Comparison of ENCODE assay signal across 9 mouse cellular contexts in the genomic region with DNA sequence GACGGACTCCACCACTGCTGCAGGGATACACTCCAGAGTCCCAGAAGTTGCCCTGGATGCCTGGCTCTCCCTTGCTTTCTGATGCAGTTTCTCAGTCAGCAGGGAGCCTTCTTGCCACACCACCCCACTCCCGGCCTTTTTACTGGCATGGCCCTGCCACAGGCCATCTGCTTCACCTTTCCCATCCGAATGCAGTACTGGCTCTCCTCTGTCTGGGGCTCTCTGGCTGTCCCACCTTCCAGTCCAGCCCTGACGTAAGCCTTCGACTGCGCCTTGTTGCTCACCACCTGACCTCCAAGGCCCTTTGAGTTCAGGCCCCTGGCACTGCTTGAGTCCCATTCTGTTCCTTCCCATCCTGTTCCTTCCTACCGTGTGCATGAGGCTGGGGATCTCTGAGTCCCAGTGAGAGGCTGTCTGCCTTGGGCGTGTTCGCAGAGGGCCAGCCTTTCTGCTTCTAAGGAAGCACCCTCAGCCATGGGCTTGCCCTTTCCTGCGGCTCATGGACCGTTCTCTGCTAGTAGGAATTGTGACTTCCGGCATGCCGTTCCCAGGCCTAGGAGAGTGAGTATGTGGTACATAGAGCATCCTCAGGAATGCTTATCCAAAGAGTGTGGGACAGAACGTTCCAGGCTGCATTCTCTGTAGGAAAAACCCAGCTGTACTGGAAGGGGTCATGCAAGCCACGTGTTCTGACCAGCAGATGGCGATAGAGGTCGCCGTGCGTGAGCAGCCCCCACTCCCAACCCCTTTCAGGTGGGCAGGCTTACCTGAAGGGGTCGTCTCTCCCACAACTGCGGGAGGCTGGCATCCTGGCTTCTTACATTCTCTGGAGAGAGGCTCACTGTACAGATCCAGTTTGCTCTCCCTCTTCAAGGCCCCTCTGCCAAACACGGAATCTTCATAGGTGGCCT. TPM values are rescaled to one million over a fixed set of nuclear protein-coding genes. Genes with fewer than 3 reads are reported as not detected.
DNase-seq lines count a peak whose midpoint lies in the region; ATAC-seq and TF ChIP-seq lines count a peak whose summit lies in the region.
"Had no signal": no experiment of that assay in that cellular context is flagged by ENCODE, and none has a peak within 500 bp of the region (broad histone marks: within the 10 kb centered on the region; RNA-seq: fewer than 3 reads in every experiment).

No protein-coding gene starts in this region.

- no peak overlapping the region for H3K4me2 ChIP-seq in lung, postnatal 0 days (replicated peaks; ENCODE audit: low read depth, low read length)
- H3K4me2 ChIP-seq: limb, embryonic 13.5 days had no signal

- no peaks in the 10 kb centered on the region; the same call in 1 of the 2 replicates for H3K4me1 ChIP-seq in lung, postnatal 0 days (ENCODE audit: insufficient read depth, low read depth, low read length)
- H3K4me1 ChIP-seq in testis, adult 2 months (ENCODE audit: control insufficient read depth, insufficient read depth, low read length) = peaks cover 10% of the 10 kb centered on the region

- H3K36me3 ChIP-seq in lung, postnatal 0 days (ENCODE audit: insufficient read depth, low read length) = no peaks in the 10 kb centered on the region
- no peaks in the 10 kb centered on the region for H3K36me3 ChIP-seq in testis, adult 2 months (ENCODE audit: control insufficient read depth, insufficient read depth, low read length)
- H3K36me3 ChIP-seq: limb, embryonic 13.5 days had no signal

- no peaks in the 10 kb centered on the region for H3K9me3 ChIP-seq in lung, postnatal 0 days (ENCODE audit: low read length)
- H3K9me3 ChIP-seq: limb, embryonic 13.5 days had no signal

- DNase-seq in kidney, adult 18-20 months = peak; percentile 46
- no peak for DNase-seq in kidney, adult 11 months
- DNase-seq in ES-CJ7 (ENCODE audit: low read depth, low spot score) = peak; percentile 81
- DNase-seq in brain, embryonic 14.5 days (ENCODE audit: low read depth) = peak; percentile 67
- peak; percentile 66 for DNase-seq in forelimb bud, embryonic 11.5 days (ENCODE audit: low read depth, low spot score)
- DNase-seq in lung, postnatal 0 days (ENCODE audit: low spot score) = peak; percentile 42
- no peak for DNase-seq in urinary bladder, adult 2 months (ENCODE audit: low spot score)

- no peak overlapping the region for H3K9ac ChIP-seq in lung, postnatal 0 days (replicated peaks; ENCODE audit: low read depth)
- H3K9ac ChIP-seq: limb, embryonic 13.5 days had no signal

- TF ChIP-seq CTCF in brain, embryonic 14.5 days (IDR thresholded peaks at IDR 0.05; ENCODE audit: borderline replicate concordance, extremely low read depth, insufficient read depth, insufficient read length) = peak; percentile 95
- TF ChIP-seq CTCF in lung, postnatal 0 days (IDR thresholded peaks at IDR 0.05) = peak; percentile 86
- TF ChIP-seq CTCF in testis, adult 2 months (IDR thresholded peaks at IDR 0.05; ENCODE audit: control insufficient read depth, insufficient read depth, insufficient replicate concordance, low read depth, low read length) = peak; percentile 85

- peak; percentile 43; the same call in 1 of the 2 replicates for TF ChIP-seq EP300 in lung, postnatal 0 days (IDR thresholded peaks at IDR 0.05)

- no peak overlapping the region for H3K4me3 ChIP-seq in lung, postnatal 0 days (ENCODE audit: low read depth, low read length)
- H3K4me3 ChIP-seq in testis, adult 2 months (ENCODE audit: control insufficient read depth, low read depth, low read length) = no peak overlapping the region
- H3K4me3 ChIP-seq: limb, embryonic 13.5 days had no signal

- WGBS in lung, postnatal 0 days = 34% methylated on average over 22 of the region's 22 CpGs

- TF ChIP-seq POLR2A in brain, embryonic 14.5 days (IDR thresholded peaks at IDR 0.05; ENCODE audit: borderline replicate concordance, extremely low read depth, insufficient read depth, insufficient read length, poor library complexity, severe bottlenecking) = no peak
- TF ChIP-seq POLR2A in testis, adult 2 months (IDR thresholded peaks at IDR 0.05; ENCODE audit: control insufficient read depth, low read depth, low read length) = no peak

- peak; percentile 63 for ATAC-seq in lung, postnatal 0 days

- H3K27me3 ChIP-seq in lung, postnatal 0 days (replicated peaks; ENCODE audit: insufficient read depth, low read length) = peaks cover 23% of the 10 kb centered on the region
- H3K27me3 ChIP-seq in testis, adult 2 months (ENCODE audit: control insufficient read depth, insufficient read depth, low read length) = no peaks in the 10 kb centered on the region

- H3K27ac ChIP-seq in lung, postnatal 0 days (ENCODE audit: low read length) = no peak overlapping the region
- H3K27ac ChIP-seq in testis, adult 2 months (ENCODE audit: control insufficient read depth, insufficient read depth, low read depth, low read length) = peak overlapping the region; percentile 56
- H3K27ac ChIP-seq: limb, embryonic 13.5 days had no signal

RNA-seq across cellular contexts. Expression of a gene that starts 58.2 kb away (rescaled TPM):
- polyA plus RNA-seq in brain, embryonic 14.5 days (2012; rRNA removed) = 2.0 and 5.7 TPM in 2 replicates
- 0.14 TPM in 2 replicates for polyA plus RNA-seq in lung, postnatal 0 days (2015; fragmentation: Nextera tagmentation; extraction: Ambion mirVana)
- 0.14 and 0.22 TPM in 2 replicates for polyA plus RNA-seq in testis, adult 2 months (2012; rRNA removed)
- 0.08 and 0.16 TPM in 2 replicates for polyA plus RNA-seq in urinary bladder, adult 2 months (2012; rRNA removed)

Comparison
In these comparisons a context has a peak if more than half of its experiments do, and no peak if none do; other contexts are left out.
1. DNase-seq: peak in kidney, adult 18-20 months (single experiment), ES-CJ7 (single experiment), brain, embryonic 14.5 days (single experiment), forelimb bud, embryonic 11.5 days (single experiment) and lung, postnatal 0 days (single experiment); none in kidney, adult 11 months (single experiment) and urinary bladder, adult 2 months (single experiment).
2. Peak in every context shown above with its lines, with median percentiles within 50 percentile points of each other: CTCF ChIP-seq.